Mouse (Mus musculus) gastrocnemius, postnatal 10 days (tissue): ENCODE results near the gene Gm4922. TPM values are rescaled to one million over a fixed set of nuclear protein-coding genes. Genes with fewer than 3 reads are reported as not detected.

Experiments
- total RNA-seq, 2 experiments: library from RNA; stranded (reverse); gene quantifications; 2 replicates each; pipeline ENCODE4 v1.2.3; 2021

Gm4922 gene
- total RNA-seq, 2 experiments from 2014 or later: not detected

Other genes starting within 250 kb of the Gm4922 start
- 1 to 10 TPM; 1.7 to 2.6 TPM for gene Hebp2, start 240.7 kb downstream of the Gm4922 start, total RNA-seq
- 1 to 10 TPM; 1.7 to 2.3 TPM for gene Arfgef3, start 42.8 kb downstream of the Gm4922 start, total RNA-seq
- gene Perp, start 58.2 kb upstream of the Gm4922 start, total RNA-seq: 1 to 10 TPM; 1.0 to 1.2 TPM
- gene Tnfaip3, start 228.9 kb upstream of the Gm4922 start, total RNA-seq: 1 to 10 TPM; 4.7 to 8.8 TPM